Mouse (Mus musculus): ENCODE measurements around the gene Msi2. TPM values are rescaled to one million over a fixed set of nuclear protein-coding genes. Genes with fewer than 3 reads are reported as not detected.

Gene Msi2
- polyA plus RNA-seq, 1 experiment from 2014 or later, result 17.9 TPM

DNA sequence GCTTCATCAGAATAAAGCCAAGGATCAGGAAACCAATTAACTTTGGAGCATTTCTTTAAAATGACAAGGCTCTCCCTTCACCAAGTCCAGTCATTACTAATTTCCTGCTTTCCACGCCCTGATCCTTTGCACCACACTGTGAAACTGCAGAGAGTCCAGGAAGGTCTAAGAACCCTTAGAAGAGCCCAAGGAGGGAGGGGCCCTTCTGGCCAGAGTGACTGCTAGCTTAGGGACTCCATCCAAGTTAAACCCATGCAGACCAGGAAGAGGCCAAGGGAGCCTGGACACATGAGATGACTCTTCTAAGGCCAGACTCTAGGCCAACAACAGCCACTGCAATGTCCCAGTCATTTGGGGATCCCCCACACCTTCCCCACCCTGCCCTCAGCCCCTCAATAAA is 83.7 kb downstream of the Msi2 start:
- no peak overlapping the region for H3K4me2 ChIP-seq (replicated peaks; ENCODE audit: low read depth, low read length)
- no peaks in the 10 kb centered on the region for H3K27me3 ChIP-seq (ENCODE audit: control insufficient read depth, insufficient read depth, low read length)
- peaks cover 6% of the 10 kb centered on the region; the same call in 1 of the 2 replicates for H3K4me1 ChIP-seq (ENCODE audit: control insufficient read depth, insufficient read depth, low read length)
- H3K27ac ChIP-seq (ENCODE audit: low read length), result no peak overlapping the region
- no peak for ATAC-seq (ENCODE audit: insufficient number of reproducible peaks, insufficient read depth, low FRiP score, low read depth)
- H3K4me3 ChIP-seq (ENCODE audit: low read depth, low read length), result no peak overlapping the region
- 72% methylated on average over 1 of the region's 1 CpGs for WGBS
- no peaks in the 10 kb centered on the region for H3K36me3 ChIP-seq (ENCODE audit: control insufficient read depth, insufficient read depth, low read length)
- no peaks in the 10 kb centered on the region for H3K9me3 ChIP-seq (ENCODE audit: control insufficient read depth, low read depth, low read length)
- H3K9ac ChIP-seq (replicated peaks; ENCODE audit: low read depth, low read length), result no peak overlapping the region

- H3K27me3 ChIP-seq (ENCODE audit: control insufficient read depth, insufficient read depth, low read length), result no peaks in the 10 kb centered on the region
- peaks cover 19% of the 10 kb centered on the region for H3K4me1 ChIP-seq (ENCODE audit: control insufficient read depth, insufficient read depth, low read length)
- no peak overlapping the region for H3K9ac ChIP-seq (replicated peaks; ENCODE audit: low read depth, low read length)
- H3K4me3 ChIP-seq (ENCODE audit: low read depth, low read length), result no peak overlapping the region
- no peaks in the 10 kb centered on the region for H3K36me3 ChIP-seq (ENCODE audit: control insufficient read depth, insufficient read depth, low read length)
- 87% methylated on average over 3 of the region's 3 CpGs for WGBS
- ATAC-seq (ENCODE audit: insufficient number of reproducible peaks, insufficient read depth, low FRiP score, low read depth), result no peak
- H3K4me2 ChIP-seq (replicated peaks; ENCODE audit: low read depth, low read length), result no peak overlapping the region
- H3K27ac ChIP-seq (ENCODE audit: low read length), result no peak overlapping the region
- no peaks in the 10 kb centered on the region for H3K9me3 ChIP-seq (ENCODE audit: control insufficient read depth, low read depth, low read length)
These were observed 86.4 kb downstream of the Msi2 start for GRCm38 (mm10) chr11:88631932-88632230.

- Histone ChIP-seq H3K9ac (replicated peaks; ENCODE audit: low read depth, low read length) (no peak overlapping the region), H3K9me3 (ENCODE audit: control insufficient read depth, low read depth, low read length) (no peaks in the 10 kb centered on the region), H3K4me2 (replicated peaks; ENCODE audit: low read depth, low read length) (no peak overlapping the region), H3K4me3 (ENCODE audit: low read depth, low read length) (no peak overlapping the region), H3K27ac (ENCODE audit: low read length) (no peak overlapping the region), H3K27me3 (ENCODE audit: control insufficient read depth, insufficient read depth, low read length) (no peaks in the 10 kb centered on the region), H3K4me1 (ENCODE audit: control insufficient read depth, insufficient read depth, low read length) (peaks cover 19% of the 10 kb centered on the region), H3K36me3 (ENCODE audit: control insufficient read depth, insufficient read depth, low read length) (no peaks in the 10 kb centered on the region)
- ATAC-seq (ENCODE audit: insufficient number of reproducible peaks, insufficient read depth, low FRiP score, low read depth), result no peak
- 89% methylated on average over 8 of the region's 8 CpGs for WGBS
These were observed 87.0 kb downstream of the Msi2 start for GRCm38 (mm10) chr11:88631084-88631931.

- Histone ChIP-seq H3K36me3 (ENCODE audit: control insufficient read depth, insufficient read depth, low read length) (no peaks in the 10 kb centered on the region), H3K27me3 (ENCODE audit: control insufficient read depth, insufficient read depth, low read length) (no peaks in the 10 kb centered on the region), H3K4me2 (replicated peaks; ENCODE audit: low read depth, low read length) (no peak overlapping the region), H3K4me1 (ENCODE audit: control insufficient read depth, insufficient read depth, low read length) (peaks cover 32% of the 10 kb centered on the region), H3K9ac (replicated peaks; ENCODE audit: low read depth, low read length) (no peak overlapping the region), H3K4me3 (ENCODE audit: low read depth, low read length) (no peak overlapping the region), H3K27ac (ENCODE audit: low read length) (peak overlapping the region; percentile 67; the same call in 1 of the 2 replicates), H3K9me3 (ENCODE audit: control insufficient read depth, low read depth, low read length) (no peaks in the 10 kb centered on the region)
- no peak for ATAC-seq (ENCODE audit: insufficient number of reproducible peaks, insufficient read depth, low FRiP score, low read depth)
- WGBS, result 60% methylated on average over 4 of the region's 4 CpGs
These were observed 88.7 kb downstream of the Msi2 start for GRCm38 (mm10) chr11:88629619-88630018.

- peaks cover 32% of the 10 kb centered on the region for H3K4me1 ChIP-seq (ENCODE audit: control insufficient read depth, insufficient read depth, low read length)
- no peaks in the 10 kb centered on the region for H3K27me3 ChIP-seq (ENCODE audit: control insufficient read depth, insufficient read depth, low read length)
- H3K36me3 ChIP-seq (ENCODE audit: control insufficient read depth, insufficient read depth, low read length), result no peaks in the 10 kb centered on the region
- H3K9ac ChIP-seq (replicated peaks; ENCODE audit: low read depth, low read length), result no peak overlapping the region
- 60% methylated on average over 4 of the region's 4 CpGs for WGBS
- H3K4me3 ChIP-seq (ENCODE audit: low read depth, low read length), result no peak overlapping the region
- H3K4me2 ChIP-seq (replicated peaks; ENCODE audit: low read depth, low read length), result no peak overlapping the region
- ATAC-seq (ENCODE audit: insufficient number of reproducible peaks, insufficient read depth, low FRiP score, low read depth), result no peak
- H3K27ac ChIP-seq (ENCODE audit: low read length), result peak overlapping the region; percentile 67; the same call in 1 of the 2 replicates
- no peaks in the 10 kb centered on the region for H3K9me3 ChIP-seq (ENCODE audit: control insufficient read depth, low read depth, low read length)
These were observed 89.1 kb downstream of the Msi2 start for GRCm38 (mm10) chr11:88629165-88629564.

DNA sequence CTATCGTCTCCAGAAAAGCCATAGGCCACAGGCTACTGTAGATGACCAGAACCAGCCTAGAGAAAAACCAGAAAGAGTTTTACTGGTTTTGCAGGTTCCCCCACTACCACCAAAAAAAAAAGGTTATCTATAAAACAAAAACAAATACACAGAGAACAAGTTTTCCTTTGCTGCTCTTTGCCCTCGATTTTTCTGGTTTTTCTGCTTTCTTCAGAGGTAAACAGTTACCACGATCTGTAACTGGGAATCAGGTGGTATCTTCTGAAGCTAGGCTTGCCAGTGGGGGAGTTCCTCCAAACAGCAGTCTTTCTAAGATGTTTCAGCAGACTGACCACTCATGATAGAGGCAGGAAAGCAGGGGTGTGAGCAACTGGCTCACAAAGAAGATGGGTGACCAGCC is 89.6 kb downstream of the Msi2 start:
- peaks cover 32% of the 10 kb centered on the region for H3K4me1 ChIP-seq (ENCODE audit: control insufficient read depth, insufficient read depth, low read length)
- no peak for ATAC-seq (ENCODE audit: insufficient number of reproducible peaks, insufficient read depth, low FRiP score, low read depth)
- peak overlapping the region; percentile 67; the same call in 1 of the 2 replicates for H3K27ac ChIP-seq (ENCODE audit: low read length)

GRCm38 (mm10) chr11:88627327-88627726 is 91.0 kb downstream of the Msi2 start:
- Histone ChIP-seq H3K9ac (replicated peaks; ENCODE audit: low read depth, low read length) (no peak overlapping the region), H3K4me1 (ENCODE audit: control insufficient read depth, insufficient read depth, low read length) (peaks cover 38% of the 10 kb centered on the region), H3K9me3 (ENCODE audit: control insufficient read depth, low read depth, low read length) (no peaks in the 10 kb centered on the region), H3K27ac (ENCODE audit: low read length) (no peak overlapping the region), H3K4me3 (ENCODE audit: low read depth, low read length) (no peak overlapping the region), H3K4me2 (replicated peaks; ENCODE audit: low read depth, low read length) (no peak overlapping the region), H3K27me3 (ENCODE audit: control insufficient read depth, insufficient read depth, low read length) (no peaks in the 10 kb centered on the region), H3K36me3 (ENCODE audit: control insufficient read depth, insufficient read depth, low read length) (no peaks in the 10 kb centered on the region)
- no peak for ATAC-seq (ENCODE audit: insufficient number of reproducible peaks, insufficient read depth, low FRiP score, low read depth)
- WGBS, result 46% methylated on average over 7 of the region's 7 CpGs

More for the DNA sequence above, 89.6 kb downstream of the Msi2 start:
- 56% methylated on average over 3 of the region's 3 CpGs for WGBS
- no peaks in the 10 kb centered on the region for H3K36me3 ChIP-seq (ENCODE audit: control insufficient read depth, insufficient read depth, low read length)
- no peaks in the 10 kb centered on the region for H3K9me3 ChIP-seq (ENCODE audit: control insufficient read depth, low read depth, low read length)
- H3K4me3 ChIP-seq (ENCODE audit: low read depth, low read length), result no peak overlapping the region
- no peak overlapping the region for H3K4me2 ChIP-seq (replicated peaks; ENCODE audit: low read depth, low read length)
- H3K9ac ChIP-seq (replicated peaks; ENCODE audit: low read depth, low read length), result no peak overlapping the region
- no peaks in the 10 kb centered on the region for H3K27me3 ChIP-seq (ENCODE audit: control insufficient read depth, insufficient read depth, low read length)

GRCm38 (mm10) chr11:88626576-88626975 is 91.7 kb downstream of the Msi2 start:
- Histone ChIP-seq H3K36me3 (ENCODE audit: control insufficient read depth, insufficient read depth, low read length) (no peaks in the 10 kb centered on the region), H3K9me3 (ENCODE audit: control insufficient read depth, low read depth, low read length) (no peaks in the 10 kb centered on the region), H3K9ac (replicated peaks; ENCODE audit: low read depth, low read length) (no peak overlapping the region), H3K4me3 (ENCODE audit: low read depth, low read length) (no peak overlapping the region), H3K4me1 (ENCODE audit: control insufficient read depth, insufficient read depth, low read length) (peaks cover 44% of the 10 kb centered on the region), H3K27me3 (ENCODE audit: control insufficient read depth, insufficient read depth, low read length) (no peaks in the 10 kb centered on the region), H3K27ac (ENCODE audit: low read length) (no peak overlapping the region), H3K4me2 (replicated peaks; ENCODE audit: low read depth, low read length) (no peak overlapping the region)
- no peak for ATAC-seq (ENCODE audit: insufficient number of reproducible peaks, insufficient read depth, low FRiP score, low read depth)
- WGBS, result 81% methylated on average over 8 of the region's 8 CpGs

GRCm38 (mm10) chr11:88626061-88626460 is 92.3 kb downstream of the Msi2 start:
- ATAC-seq (ENCODE audit: insufficient number of reproducible peaks, insufficient read depth, low FRiP score, low read depth), result no peak
- H3K27me3 ChIP-seq (ENCODE audit: control insufficient read depth, insufficient read depth, low read length), result no peaks in the 10 kb centered on the region
- peaks cover 49% of the 10 kb centered on the region for H3K4me1 ChIP-seq (ENCODE audit: control insufficient read depth, insufficient read depth, low read length)
- no peaks in the 10 kb centered on the region for H3K9me3 ChIP-seq (ENCODE audit: control insufficient read depth, low read depth, low read length)
- no peaks in the 10 kb centered on the region for H3K36me3 ChIP-seq (ENCODE audit: control insufficient read depth, insufficient read depth, low read length)
- no peak overlapping the region for H3K9ac ChIP-seq (replicated peaks; ENCODE audit: low read depth, low read length)
- no peak overlapping the region for H3K4me2 ChIP-seq (replicated peaks; ENCODE audit: low read depth, low read length)
- WGBS, result 77% methylated on average over 9 of the region's 9 CpGs
- no peak overlapping the region for H3K4me3 ChIP-seq (ENCODE audit: low read depth, low read length)
- no peak overlapping the region for H3K27ac ChIP-seq (ENCODE audit: low read length)

All from stomach, embryonic 14.5 days (tissue).